Mouse (Mus musculus) layer of hippocampus, adult 8-10 months (tissue): ENCODE results near the gene Fxr2. TPM values are rescaled to one million over a fixed set of nuclear protein-coding genes. Genes with fewer than 3 reads are reported as not detected.
A peak's percentile ranks its signal among the peaks of the same experiment; 100 is the strongest.
"Not testable (repeated sequence)": the region's sequence is repeated elsewhere in the genome, so short reads cannot be mapped to it uniquely, and the experiment has no call there.

Experiments
- DNase-seq, 2 experiments: peaks; one replicate each; pipeline ENCODE4 v3.0.0; 2022; ENCODE audit warnings: low spot score in 2 of 2
- total RNA-seq, 4 experiments: library from RNA; stranded (reverse); gene quantifications; 2 replicates each; pipeline ENCODE4 v1.2.4; 2022

Gene Fxr2
- total RNA-seq, 4 experiments from 2014 or later, result 132 to 154 (median 139) TPM

DNA sequence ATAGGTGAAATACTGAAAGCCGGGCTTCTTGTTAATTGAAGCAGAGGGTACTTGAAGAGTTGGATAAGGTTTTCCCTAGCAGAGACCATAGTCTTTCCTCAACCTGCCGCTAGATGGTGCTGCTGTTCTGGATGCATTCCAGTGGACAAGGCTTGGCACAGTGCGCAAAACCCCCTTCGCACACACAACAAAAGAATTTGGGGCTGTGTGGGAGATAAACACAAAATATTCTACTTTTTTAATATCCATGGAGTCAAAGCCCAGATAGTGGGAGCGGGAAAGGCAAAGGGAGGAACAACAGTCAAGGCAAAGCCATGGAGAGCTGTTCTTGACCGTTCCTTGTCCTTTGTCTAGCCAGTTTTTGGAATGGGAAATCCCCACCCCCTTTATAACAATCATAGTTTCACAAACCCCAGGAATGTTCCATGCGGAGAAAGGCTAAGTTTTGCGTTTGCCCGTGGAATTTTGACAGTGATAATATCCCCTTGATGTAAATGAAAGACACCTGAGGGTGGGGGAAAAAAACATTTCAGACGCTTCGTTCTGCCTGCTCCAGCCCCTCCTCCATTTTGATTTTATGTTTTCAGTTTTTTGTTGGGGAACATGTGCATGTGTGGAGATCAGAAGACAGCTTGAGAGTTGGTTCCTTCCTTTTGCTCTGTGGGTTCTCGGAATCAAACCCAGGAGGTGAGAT is 50.2 kb downstream of the Fxr2 start:
- peak; percentile 80 to 91 for DNase-seq

DNA sequence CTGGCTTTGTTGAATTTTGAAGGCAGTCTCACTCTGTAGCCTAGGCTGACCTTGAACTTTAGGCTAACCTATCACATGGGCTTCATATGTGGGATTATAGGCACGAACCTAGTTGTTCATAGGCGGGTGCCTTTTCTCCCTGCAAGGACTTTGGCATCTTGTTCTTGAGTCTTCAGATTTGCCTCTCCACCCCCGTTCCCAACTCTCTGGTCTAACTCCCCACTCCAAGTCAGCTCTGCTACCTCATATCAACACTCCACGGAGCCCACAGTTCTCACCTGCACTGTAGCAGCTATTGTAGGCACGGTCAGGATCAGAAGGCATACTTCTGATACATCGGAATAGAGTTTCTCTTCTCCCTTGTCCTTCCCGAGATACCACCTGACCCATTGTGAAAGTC is 50.8 kb downstream of the Fxr2 start:
- no peak for DNase-seq

DNA sequence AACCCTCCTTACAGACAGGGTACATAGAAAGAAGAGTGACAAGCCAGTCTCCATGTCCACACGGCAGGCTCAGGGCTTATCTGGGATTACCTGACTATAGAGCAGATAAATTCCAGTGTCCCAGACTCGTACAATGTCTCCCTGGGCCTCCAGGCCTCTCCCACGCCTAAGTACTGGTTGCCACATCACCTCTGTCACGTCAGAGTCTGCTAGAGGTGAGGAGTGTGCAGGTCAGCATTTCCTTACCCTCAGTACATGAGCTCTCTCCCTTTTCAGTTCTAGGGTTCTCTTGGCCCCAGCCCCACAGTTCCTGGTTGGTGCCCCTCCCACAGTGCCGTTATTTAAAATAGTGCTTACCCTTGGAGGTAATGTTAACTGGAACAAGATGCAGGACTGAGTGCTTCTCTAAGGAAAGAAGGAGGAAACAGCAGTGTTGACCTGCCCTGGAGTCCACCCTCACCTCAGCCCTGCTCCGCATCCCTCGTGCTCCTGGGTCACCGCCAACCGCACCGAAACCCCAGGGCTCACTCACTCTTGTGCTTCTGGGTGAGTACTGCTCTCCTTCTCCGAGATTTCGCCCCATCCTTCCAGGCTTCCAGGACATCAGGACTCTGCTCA is 51.4 kb downstream of the Fxr2 start:
- DNase-seq, result no peak

DNA sequence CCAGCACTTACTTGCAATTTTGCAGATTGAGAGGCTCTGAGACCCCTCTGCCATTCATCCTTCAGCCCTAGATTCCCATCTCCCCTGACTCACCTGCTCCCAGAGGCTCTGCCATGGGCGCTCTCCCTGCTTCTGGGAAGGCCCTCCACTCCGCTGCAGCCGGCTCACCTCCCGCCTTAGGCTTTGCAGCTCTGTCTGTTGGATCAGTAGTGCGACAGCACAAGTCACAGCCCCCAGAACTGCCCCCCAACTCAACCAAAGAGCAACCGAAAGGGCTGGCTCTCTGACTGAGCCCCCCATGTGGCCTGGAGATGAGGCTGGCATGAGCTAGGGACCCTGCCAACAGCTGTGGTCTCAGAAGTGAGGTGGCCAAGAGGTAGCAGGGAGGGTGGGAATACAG is 52.1 kb downstream of the Fxr2 start:
- DNase-seq, result no peak

DNA sequence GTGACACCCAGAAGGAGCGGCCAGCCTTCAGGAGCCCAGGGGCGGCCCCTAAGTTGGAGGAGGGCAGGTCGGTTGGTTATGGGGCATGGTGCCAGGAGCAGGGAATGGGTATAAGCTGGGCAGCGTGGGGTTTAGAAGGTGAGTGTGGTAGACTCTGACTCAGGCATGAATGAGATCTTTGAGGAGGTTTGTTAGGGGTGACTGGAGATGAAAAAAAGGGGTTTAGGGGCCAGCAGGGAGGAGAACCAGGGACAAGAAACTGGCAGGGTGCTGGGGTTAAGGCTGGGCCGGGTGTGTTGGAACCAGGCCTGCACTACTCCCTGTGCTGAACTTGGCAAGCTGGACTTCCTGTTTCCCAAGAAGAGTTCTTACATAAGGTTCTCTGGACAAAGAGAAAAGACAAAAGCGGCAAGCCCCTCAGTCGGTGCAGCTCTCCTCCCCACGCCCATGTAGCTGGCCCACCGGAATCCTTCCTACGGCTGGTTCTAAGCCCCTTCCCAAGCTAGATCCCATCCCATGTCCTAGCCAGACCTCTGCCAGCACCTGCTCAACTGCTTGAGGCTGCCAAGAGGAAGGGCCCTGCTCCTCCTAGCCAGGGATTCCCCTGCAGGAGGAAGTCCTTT is 52.8 kb downstream of the Fxr2 start, which contains the start of gene Tnfsf13:
Gene Tnfsf13 (minus strand): TSS at position 259 of the 623 bp plus-strand sequence.
- DNase-seq, result peak; percentile 58 to 73

DNA sequence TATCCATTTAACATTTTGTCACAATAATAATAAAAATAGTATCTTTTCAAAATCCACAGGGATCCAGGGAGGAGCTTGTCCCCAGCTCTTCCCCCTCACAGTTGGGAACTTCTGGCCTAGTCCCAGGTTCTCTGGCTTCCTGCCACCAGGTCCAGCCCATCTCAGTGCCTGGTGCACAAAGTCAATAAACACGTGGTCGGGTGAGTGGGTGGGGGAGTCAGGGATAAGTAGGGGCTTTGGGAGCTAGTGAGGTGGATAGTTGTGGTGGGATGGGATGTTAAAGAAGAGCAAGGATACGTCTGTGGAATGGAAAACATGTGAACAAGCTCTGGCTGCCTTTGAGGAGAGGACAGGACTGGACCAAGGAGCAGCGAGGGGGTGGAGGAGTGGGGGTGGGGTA is 53.6 kb downstream of the Fxr2 start:
- no peak for DNase-seq

DNA sequence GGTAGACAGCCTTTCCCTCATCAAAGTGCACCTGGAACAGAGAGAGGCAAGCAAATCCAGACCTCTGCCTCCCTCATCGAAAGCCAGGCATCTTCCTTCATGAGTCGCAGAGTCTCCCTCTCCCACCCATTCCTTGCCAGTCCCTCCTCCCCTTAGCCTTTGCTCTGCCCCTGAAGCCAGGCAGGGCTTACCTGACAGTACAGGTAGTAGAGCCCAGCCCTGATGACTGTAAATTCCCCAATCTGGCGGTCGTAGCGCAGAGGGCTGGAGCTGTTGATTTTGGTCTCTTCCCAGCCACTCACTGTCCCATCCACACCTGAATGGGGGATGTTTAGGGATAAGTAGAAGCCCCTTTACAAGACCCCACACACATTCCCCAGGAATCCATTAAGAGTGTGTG is 54.3 kb downstream of the Fxr2 start:
- no peak for DNase-seq

DNA sequence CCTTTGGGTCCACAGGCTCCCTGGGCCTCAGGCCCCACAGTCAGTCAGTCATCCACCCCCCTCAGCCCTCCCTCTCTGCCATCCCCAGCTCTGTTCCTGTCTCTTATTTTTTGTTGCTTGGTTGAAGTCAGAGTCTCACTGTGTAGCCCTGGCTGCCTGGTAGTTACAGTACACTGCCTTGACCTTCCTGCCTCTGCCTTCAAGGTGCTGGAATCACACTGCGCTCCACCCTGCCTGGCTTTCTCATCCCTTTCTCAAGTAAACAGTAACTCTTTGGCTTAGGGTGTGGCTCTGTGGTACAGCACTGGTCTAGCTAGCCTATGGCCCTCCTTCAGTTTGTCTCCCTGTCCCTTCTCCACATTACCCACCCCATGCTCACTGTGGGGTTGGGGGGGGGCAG is 57.1 kb downstream of the Fxr2 start:
- no peak for DNase-seq

DNA sequence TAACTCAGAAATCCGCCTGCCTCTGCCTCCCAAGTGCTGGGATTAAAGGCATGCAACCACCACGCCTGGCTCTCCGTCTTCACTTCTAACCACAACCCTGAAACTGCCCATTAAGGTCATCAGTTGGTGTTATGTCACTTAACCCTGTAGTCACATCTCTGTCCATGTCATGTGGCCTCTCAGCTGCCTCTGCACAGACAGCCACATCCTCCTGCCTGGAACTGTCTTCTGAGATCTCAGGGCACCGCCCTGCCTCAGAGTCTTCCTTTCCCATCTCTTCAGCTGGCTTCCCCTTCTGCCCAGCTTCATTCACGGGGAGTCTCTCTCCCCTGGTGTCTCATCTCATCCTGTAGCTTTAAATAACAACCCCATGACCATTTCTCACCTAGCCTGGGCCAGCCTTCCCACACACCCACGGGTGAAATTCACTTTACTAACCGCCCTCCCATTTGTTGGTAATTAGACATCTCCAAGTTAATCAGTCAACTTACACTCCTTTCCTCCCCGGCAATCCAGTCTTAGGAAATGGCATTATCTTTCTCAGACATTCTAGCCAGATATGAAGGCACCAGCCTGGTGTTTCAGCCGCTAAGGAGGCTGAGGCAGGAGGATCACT is 59.5 kb downstream of the Fxr2 start:
- no peak for DNase-seq

DNA sequence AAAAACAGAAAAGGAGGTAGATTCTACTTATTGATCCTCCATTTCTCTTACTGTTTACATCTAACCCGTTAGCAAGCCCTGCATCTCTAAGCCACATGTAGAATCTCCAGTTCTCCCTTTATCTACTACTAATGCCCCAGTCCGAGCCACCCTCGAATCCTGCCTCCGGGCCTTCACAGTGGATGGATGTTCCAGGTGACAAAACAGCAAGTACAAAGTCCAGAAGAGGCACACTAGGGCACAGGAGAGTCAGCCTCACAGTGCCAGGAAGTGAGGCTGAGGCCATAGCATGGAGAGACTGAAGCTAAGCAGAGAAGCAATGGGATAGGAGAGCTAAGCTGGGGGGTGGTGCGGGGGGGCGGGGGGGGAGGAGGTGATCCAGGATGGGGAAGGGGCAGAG is 60.1 kb downstream of the Fxr2 start:
- no peak for DNase-seq

DNA sequence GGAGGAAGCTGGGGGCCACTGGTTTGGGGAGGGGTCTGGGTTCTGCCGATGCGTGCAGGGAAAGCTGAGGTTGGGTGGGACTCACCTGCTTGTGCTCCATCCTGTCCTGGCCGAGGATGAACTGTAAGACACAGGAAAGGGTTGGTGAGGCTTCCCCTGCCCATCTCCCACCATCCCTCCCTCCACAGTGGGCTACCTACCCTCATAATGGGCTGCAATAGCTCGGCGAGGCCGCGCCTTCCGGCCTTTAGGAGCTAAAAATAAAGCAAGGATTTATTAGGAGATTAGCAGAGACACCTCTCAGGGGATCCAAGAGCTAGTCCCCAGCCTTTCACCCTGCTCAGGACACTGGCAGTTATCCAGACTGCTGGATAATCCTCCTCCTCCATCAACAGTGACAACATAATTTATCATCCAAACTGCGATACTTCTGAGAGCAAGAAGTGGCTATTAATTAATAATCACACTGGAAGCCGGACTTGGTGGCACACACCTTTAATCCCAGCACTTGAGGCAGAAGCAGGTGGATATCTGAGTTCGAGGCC is 60.7 kb downstream of the Fxr2 start:
- no peak for DNase-seq

DNA sequence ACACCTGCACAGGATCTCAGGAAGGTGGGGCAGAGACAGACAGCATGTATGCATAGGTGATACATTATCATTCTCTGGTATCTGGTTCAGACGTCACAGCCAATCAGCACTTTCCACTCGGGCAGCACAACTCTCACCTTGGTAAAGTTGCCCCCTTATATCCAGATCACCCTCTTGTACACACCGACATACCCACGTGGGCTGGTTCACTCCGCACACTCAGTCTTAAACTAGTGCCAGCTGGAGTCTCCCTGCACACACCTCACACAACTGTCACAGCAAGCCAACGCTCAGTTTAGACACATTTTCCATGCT is 62.2 kb downstream of the Fxr2 start:
- DNase-seq, result no peak

DNA sequence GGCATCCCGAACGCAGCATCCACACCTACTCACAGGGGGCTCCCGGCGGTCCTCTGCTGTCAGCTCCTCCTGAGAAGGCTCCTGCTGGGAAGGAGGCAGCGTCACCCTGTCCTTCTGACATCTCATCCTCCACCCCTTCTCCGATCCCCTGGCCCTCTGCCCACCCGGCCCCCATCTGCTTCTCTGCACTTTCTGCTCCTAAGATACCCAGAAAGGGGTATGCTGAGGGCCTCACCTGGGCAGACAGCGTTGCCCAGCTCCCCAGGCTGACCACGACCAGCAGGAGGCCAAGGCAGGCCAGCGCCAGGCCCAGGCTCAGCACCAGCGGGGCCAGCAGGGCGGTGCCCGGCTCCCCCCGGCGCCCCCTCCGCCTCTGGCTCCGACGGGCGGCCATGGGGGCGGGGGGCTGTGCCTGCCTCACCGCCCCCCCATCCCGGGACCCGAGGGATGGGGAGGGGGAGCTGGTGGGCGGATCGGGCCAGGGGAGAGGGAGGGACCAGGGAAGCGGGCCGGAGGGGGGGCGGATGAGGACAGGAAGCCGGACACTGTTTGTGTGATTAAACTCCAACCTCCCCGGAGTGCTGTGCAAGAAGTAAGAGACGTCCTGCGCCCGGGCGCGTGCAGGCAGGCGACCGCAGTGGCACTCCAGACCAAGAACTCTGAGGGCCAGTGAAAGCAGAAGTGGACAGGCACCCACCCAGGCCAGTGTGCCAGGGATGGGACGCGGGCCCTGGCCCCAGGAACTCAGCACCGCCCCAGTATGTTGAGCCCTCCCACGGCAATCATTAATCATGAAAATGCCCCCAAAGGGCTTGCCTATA is 62.8 kb downstream of the Fxr2 start, which contains the start of the genes Tnfsf12 and Tnfsfm13:
Gene Tnfsf12 (minus strand): TSS at position 489 of the 821 bp plus-strand sequence.
Gene Tnfsfm13 (minus strand): TSS at position 738 of the 821 bp plus-strand sequence.
- DNase-seq, result no peak

DNA sequence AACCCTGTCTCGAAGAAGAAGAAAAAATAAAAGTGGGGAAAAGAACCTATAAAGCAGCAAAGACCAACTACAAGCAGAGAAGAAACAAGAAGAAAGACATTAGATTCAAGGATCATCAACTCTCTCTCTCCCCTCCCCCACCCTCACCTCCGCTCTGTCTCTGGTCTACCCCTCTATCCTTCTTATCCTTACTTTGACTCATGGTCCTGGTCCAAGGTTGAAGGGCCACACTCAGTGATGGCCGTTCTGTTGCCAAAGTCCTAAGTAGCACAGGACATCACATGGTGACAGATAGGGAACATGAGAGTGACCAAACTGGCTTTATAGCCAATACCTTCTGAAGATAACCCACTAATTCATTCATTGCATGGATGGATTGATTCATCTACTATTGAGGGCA is 64.6 kb downstream of the Fxr2 start:
- DNase-seq, result no peak

DNA sequence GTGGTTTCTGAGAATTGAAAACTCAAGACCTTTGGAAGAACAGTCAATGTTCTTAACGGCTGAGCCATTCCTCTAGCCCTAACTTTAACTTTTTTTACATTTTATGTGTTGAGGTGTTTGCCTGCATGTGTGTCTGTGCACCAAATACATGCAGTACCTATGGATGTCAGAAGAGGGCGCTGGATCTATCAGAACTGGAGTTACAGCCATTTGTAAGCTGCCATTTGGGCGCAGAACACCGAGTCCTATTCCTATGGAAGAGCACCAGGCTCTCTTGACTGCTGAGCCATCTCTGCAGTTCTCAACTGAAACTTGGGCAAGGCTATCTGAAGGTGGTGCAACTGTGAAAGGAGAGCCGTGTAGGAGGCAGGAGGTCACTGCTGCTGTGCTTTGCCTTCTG is 65.8 kb downstream of the Fxr2 start:
- DNase-seq, result no peak

DNA sequence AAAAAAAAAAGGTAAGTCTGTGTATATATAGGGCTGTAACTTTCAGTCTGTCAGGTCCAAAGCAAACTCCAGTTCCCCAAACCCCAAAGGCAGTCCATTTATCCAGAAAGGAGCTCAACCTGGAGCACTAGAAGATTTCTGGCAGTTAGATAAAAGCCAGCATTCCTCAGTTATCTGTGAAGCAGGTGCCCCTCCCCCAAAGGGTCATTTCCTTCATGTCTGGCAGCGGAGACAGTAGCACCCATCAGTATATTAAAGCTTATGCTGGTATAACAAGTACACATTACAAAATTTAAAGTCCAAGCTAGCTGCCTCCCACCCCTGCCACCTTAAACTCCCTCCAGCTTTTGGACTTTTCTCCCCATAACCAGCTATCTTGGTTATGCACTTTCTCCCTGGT is 66.8 kb downstream of the Fxr2 start:
- no peak for DNase-seq

DNA sequence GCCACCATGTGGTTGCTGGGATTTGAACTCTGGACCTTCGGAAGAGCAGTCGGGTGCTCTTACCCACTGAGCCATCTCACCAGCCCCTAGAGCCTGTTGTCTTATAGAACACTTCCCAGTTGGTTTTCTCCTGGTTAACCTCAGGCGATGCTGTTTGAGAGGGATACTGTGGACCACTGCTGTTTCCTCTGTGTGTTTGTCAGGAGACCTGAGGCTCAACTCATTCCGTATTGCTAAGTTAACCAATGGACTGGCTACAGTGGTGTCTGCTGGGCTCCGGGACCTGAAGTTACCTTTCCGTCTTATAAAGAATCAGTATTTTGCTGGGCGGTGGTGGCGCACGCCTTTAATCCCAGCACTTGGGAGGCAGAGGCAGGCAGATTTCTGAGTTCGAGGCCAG is 70.1 kb downstream of the Fxr2 start:
- not testable (repeated sequence) for DNase-seq
